Mouse (Mus musculus) forelimb bud, embryonic 11.5 days (tissue): ENCODE results near the gene Zfp946.
A peak's percentile ranks its signal among the peaks of the same experiment; 100 is the strongest.

Source experiments
- DNase-seq: peaks from one replicate; pipeline ENCODE4 v3.0.0-alpha.2; 2012; ENCODE audit warnings: low read depth, low spot score

Zfp946 gene

DNA sequence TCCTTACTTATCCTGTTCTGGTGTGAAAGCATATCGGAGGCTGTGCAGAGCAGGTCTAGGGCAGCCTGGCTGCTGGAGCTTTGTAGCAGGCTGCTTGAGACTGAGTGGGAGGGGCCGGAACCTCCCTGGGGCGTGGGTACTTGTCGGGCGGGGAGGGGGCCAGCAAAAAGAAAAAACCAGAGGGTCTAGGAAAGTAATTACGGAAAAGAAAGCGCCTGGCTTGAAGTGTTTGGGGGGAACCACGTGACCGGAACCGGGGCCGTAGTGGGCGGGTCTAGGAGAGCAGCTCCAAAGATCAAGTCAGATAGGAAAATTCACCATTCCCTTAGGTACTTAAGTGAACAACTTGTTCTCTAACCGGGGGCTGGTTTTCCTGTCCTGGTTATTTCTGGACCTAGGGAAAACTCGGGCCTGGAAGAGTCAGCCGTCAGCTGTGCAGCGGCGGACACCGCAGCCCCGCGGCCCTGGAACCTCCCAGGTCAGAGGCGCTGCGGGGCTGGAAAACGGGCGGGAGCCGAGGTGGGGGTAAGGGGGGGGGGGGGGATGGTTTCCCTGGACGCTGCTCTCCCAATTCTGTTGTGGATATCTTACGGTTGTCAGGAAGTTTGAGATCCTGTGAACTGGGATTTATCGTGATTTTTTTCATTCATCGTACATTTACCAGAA, at the start of gene Zfp946:
Zfp946 (plus strand) TSS at position 271 of the 666 bp plus-strand sequence.
- peak; percentile 90 for DNase-seq

DNA sequence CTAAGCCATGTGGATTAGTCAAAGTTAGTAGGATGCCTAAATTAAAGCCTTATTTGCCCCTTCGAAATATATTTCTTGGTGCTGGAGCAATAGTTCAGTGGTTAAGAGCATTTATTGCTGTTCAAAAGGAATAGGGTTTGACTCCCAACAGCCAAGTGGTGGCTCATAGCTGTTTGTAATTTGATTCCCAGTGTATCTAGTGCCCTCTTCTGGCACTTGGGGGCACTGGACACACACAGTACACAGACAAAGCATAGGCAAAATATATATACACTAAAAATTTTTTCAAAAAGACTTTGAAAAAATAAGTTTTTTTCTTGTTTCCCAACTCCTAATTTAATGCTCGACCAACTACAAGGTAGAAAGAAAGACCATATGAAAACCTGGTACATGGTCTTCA, 13.3 kb upstream of the Zfp946 start:
- peak; percentile 3 for DNase-seq

DNA sequence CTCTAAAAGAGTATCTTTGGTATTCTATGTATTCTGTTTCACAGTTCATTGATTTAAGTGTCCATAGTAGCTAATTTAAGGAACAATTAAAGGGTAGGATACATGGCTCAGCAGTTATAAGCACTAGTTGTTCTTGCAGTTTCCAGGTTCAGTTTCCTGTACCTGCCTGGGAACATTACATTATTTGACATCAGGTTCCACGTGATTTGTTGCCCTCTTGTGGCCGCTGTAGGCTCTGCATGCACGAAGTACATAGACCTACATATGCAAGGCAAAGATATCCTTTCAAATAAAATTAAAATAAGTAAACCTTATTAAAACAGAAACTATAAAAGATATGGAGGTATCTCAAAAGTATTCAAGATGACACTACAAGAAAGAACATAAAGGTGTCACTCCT, 6.5 kb upstream of the Zfp946 start:
- peak; percentile 67 for DNase-seq

DNA sequence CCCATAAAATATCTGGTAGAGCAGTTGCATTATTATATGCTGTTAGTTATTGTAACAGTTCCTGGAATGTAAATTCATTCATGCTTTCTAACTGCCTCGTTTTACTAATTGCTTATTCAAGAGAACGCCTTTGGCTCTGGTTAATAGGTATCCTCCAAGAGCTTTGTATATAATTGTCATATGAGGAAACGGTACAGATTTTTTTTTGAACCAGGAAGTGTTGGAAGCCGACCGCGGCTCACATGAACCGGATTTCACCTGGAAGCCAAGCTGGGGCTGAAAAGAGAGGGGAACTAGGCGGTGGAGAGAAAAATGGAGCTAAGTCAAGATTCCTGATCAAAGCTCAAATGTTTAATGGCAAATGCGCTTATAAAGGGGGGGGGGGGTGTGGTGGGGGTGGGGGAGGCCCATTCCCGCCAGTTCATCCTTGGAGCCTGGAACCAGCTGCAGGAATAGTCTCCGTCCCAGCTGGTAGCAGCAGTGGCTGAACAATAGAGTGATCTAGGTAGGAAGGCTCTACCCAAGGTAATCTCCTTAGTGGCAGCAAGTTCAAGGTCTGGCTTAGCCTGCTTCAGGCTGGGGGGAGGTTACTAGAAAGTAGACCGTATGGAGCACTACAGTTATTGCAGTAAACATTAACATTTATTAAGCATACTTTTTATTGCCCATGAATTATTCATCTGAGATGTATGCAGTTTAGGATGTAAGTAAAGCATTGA, 773 bp downstream of the Zfp946 start:
- DNase-seq = peak; percentile 4

DNA sequence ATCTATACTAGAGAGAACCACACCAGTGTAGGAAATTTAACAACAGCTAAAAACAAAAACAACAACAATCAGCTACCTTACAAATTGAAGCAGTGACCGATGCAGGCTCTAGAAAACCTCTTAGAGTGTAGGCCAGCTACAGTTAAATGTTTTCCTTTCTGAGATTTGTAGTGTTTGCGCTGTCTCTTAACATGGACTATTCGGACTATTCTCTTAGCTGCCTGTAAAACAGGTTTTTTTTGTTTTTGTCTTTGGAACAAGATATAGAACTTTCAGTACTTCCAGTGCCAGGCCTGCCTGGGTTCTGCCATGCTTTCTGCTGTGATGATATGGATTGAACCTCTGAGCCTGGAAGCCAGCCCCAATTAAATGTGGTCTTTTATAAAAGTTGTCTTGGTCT, 23.7 kb downstream of the Zfp946 start:
- DNase-seq = no peak

DNA sequence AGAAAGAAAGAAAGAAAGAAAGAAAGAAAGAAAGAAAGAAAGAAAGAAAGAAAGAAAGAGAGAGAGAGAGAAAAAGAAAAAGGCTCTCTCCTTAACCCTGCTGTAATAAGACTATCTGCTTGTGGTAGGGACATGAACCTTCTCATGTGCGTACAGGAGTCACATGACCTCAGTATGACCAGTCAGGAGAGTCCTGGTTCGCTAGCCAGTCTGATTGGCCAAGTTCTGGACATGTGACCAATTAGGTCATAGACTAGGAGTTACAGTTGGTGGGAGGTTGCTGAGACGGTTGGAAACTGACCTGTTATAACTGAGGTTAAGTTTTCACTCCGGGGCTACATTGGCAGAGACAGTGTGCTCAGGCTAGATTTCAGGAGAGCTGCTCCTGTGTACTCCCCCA, 73.1 kb downstream of the Zfp946 start:
- DNase-seq = no peak
